Mouse (Mus musculus): ENCODE measurements around the gene Pgrmc2. TPM values are rescaled to one million over a fixed set of nuclear protein-coding genes. Genes with fewer than 3 reads are reported as not detected.

Pgrmc2 gene
- polyA plus RNA-seq, 2 experiments = 11.5 to 12.9 TPM

GRCm38 (mm10) chr3:41061831-41062565, 20.8 kb downstream of the Pgrmc2 start:
- no peaks in the 10 kb centered on the region for H3K27me3 ChIP-seq (ENCODE audit: control insufficient read depth, insufficient read depth, low read length)
- WGBS (ENCODE audit: insufficient replicate concordance) = 44% methylated on average over 3 of the region's 3 CpGs
- TF ChIP-seq EP300 (IDR thresholded peaks at IDR 0.05; ENCODE audit: low read depth) = no peak
- no peak for TF ChIP-seq CTCF (IDR thresholded peaks at IDR 0.05; ENCODE audit: low read depth)
- H3K4me2 ChIP-seq (ENCODE audit: low read depth) = no peak overlapping the region
- H3K9ac ChIP-seq (replicated peaks) = no peak overlapping the region
- no peak for ATAC-seq (ENCODE audit: insufficient read depth)
- H3K4me3 ChIP-seq (ENCODE audit: insufficient read depth in 1 of 2, low read depth in 2 of 2, low read length in 2 of 2) = no peak overlapping the region
- H3K4me1 ChIP-seq (replicated peaks; ENCODE audit: control insufficient read depth in 2 of 2, insufficient read depth in 2 of 2, low read length in 1 of 2) = peaks cover 0 to 5% of the 10 kb centered on the region in 2 experiments; a peak in 2 of 4 replicates
- H3K27ac ChIP-seq = no peak overlapping the region
- no peaks in the 10 kb centered on the region for H3K36me3 ChIP-seq (replicated peaks; ENCODE audit: control insufficient read depth, insufficient read depth, low read depth)
- no peak for DNase-seq (ENCODE audit: low read depth in 3 of 3, low spot score in 3 of 3)
- no peaks in the 10 kb centered on the region for H3K9me3 ChIP-seq (ENCODE audit: control insufficient read depth, low read length)

GRCm38 (mm10) chr3:41059249-41059648, 23.6 kb downstream of the Pgrmc2 start:
- no peak for TF ChIP-seq EP300 (IDR thresholded peaks at IDR 0.05; ENCODE audit: low read depth)
- no peak for TF ChIP-seq CTCF (IDR thresholded peaks at IDR 0.05; ENCODE audit: low read depth)
- no peaks in the 10 kb centered on the region for H3K9me3 ChIP-seq (ENCODE audit: control insufficient read depth, low read length)
- no peaks in the 10 kb centered on the region for H3K4me1 ChIP-seq (replicated peaks; ENCODE audit: control insufficient read depth in 2 of 2, insufficient read depth in 2 of 2, low read length in 1 of 2)
- no peak for ATAC-seq (ENCODE audit: insufficient read depth)
- no peak overlapping the region for H3K4me3 ChIP-seq (ENCODE audit: insufficient read depth in 1 of 2, low read depth in 2 of 2, low read length in 2 of 2)
- H3K9ac ChIP-seq (replicated peaks) = no peak overlapping the region
- H3K36me3 ChIP-seq (replicated peaks; ENCODE audit: control insufficient read depth, insufficient read depth, low read depth) = no peaks in the 10 kb centered on the region
- no peak overlapping the region for H3K4me2 ChIP-seq (ENCODE audit: low read depth)
- H3K27me3 ChIP-seq (ENCODE audit: control insufficient read depth, insufficient read depth, low read length) = no peaks in the 10 kb centered on the region
- DNase-seq (ENCODE audit: low read depth in 3 of 3, low spot score in 3 of 3) = no peak
- WGBS (ENCODE audit: insufficient replicate concordance) = 59% methylated on average over 3 of the region's 3 CpGs
- H3K27ac ChIP-seq = no peak overlapping the region

GRCm38 (mm10) chr3:41058395-41058794, 24.5 kb downstream of the Pgrmc2 start:
- Histone ChIP-seq H3K4me1 (replicated peaks; ENCODE audit: control insufficient read depth in 2 of 2, insufficient read depth in 2 of 2, low read length in 1 of 2) (no peaks in the 10 kb centered on the region), H3K9me3 (ENCODE audit: control insufficient read depth, low read length) (no peaks in the 10 kb centered on the region), H3K36me3 (replicated peaks; ENCODE audit: control insufficient read depth, insufficient read depth, low read depth) (no peaks in the 10 kb centered on the region), H3K4me3 (ENCODE audit: insufficient read depth in 1 of 2, low read depth in 2 of 2, low read length in 2 of 2) (no peak overlapping the region), H3K9ac (replicated peaks) (no peak overlapping the region), H3K27me3 (ENCODE audit: control insufficient read depth, insufficient read depth, low read length) (no peaks in the 10 kb centered on the region), H3K27ac (no peak overlapping the region), H3K4me2 (ENCODE audit: low read depth) (no peak overlapping the region)
- TF ChIP-seq CTCF (IDR thresholded peaks at IDR 0.05; ENCODE audit: low read depth) (no peak), EP300 (IDR thresholded peaks at IDR 0.05; ENCODE audit: low read depth) (no peak)
- ATAC-seq (ENCODE audit: insufficient read depth) (no peak), DNase-seq (ENCODE audit: low read depth in 3 of 3, low spot score in 3 of 3) (no peak)
- WGBS (ENCODE audit: insufficient replicate concordance) = 65% methylated on average over 2 of the region's 2 CpGs

GRCm38 (mm10) chr3:41053334-41053733, 29.5 kb downstream of the Pgrmc2 start:
- Histone ChIP-seq H3K27ac (no peak overlapping the region), H3K9ac (replicated peaks) (no peak overlapping the region), H3K9me3 (ENCODE audit: control insufficient read depth, low read length) (no peaks in the 10 kb centered on the region), H3K4me3 (ENCODE audit: insufficient read depth in 1 of 2, low read depth in 2 of 2, low read length in 2 of 2) (no peak overlapping the region), H3K4me2 (ENCODE audit: low read depth) (no peak overlapping the region), H3K27me3 (ENCODE audit: control insufficient read depth, insufficient read depth, low read length) (no peaks in the 10 kb centered on the region), H3K4me1 (replicated peaks; ENCODE audit: control insufficient read depth in 2 of 2, insufficient read depth in 2 of 2, low read length in 1 of 2) (no peaks in the 10 kb centered on the region), H3K36me3 (replicated peaks; ENCODE audit: control insufficient read depth, insufficient read depth, low read depth) (no peaks in the 10 kb centered on the region)
- TF ChIP-seq EP300 (IDR thresholded peaks at IDR 0.05; ENCODE audit: low read depth) = no peak
- TF ChIP-seq CTCF (IDR thresholded peaks at IDR 0.05; ENCODE audit: low read depth) = no peak
- no peak for ATAC-seq (ENCODE audit: insufficient read depth)
- no peak for DNase-seq (ENCODE audit: low read depth in 3 of 3, low spot score in 3 of 3)
- WGBS (ENCODE audit: insufficient replicate concordance) = 51% methylated on average over 3 of the region's 3 CpGs

- WGBS (ENCODE audit: insufficient replicate concordance) = 63% methylated on average over 6 of the region's 6 CpGs
- no peaks in the 10 kb centered on the region for H3K36me3 ChIP-seq (replicated peaks; ENCODE audit: control insufficient read depth, insufficient read depth, low read depth)
- ATAC-seq (ENCODE audit: insufficient read depth) (no peak), DNase-seq (ENCODE audit: low read depth in 3 of 3, low spot score in 3 of 3) (no peak)
- no peak overlapping the region for H3K4me2 ChIP-seq (ENCODE audit: low read depth)
- H3K4me3 ChIP-seq (ENCODE audit: insufficient read depth in 1 of 2, low read depth in 2 of 2, low read length in 2 of 2) = no peak overlapping the region
- peaks cover 0 to 5% of the 10 kb centered on the region in 2 experiments; a peak in 2 of 4 replicates for H3K4me1 ChIP-seq (replicated peaks; ENCODE audit: control insufficient read depth in 2 of 2, insufficient read depth in 2 of 2, low read length in 1 of 2)
- TF ChIP-seq EP300 (IDR thresholded peaks at IDR 0.05; ENCODE audit: low read depth) = no peak
- no peak for TF ChIP-seq CTCF (IDR thresholded peaks at IDR 0.05; ENCODE audit: low read depth)
- no peaks in the 10 kb centered on the region for H3K27me3 ChIP-seq (ENCODE audit: control insufficient read depth, insufficient read depth, low read length)
- H3K9me3 ChIP-seq (ENCODE audit: control insufficient read depth, low read length) = no peaks in the 10 kb centered on the region
- H3K27ac ChIP-seq = no peak overlapping the region
- no peak overlapping the region for H3K9ac ChIP-seq (replicated peaks)
These were observed 35.0 kb downstream of the Pgrmc2 start for GRCm38 (mm10) chr3:41047838-41048237.
